Mouse (Mus musculus): Measurements from ENCODE around the gene Rbm25.

- TF ChIP-seq FOSL1 (IDR thresholded peaks at IDR 0.05; ENCODE audit: insufficient read depth, low read length, poor library complexity, severe bottlenecking), result no peak
- no peak for TF ChIP-seq CTCF (IDR thresholded peaks at IDR 0.05; ENCODE audit: control insufficient read depth, insufficient read depth, insufficient read length)
- no peak for TF ChIP-seq MYOD1 (IDR thresholded peaks at IDR 0.05; ENCODE audit: control insufficient read depth, insufficient read length, low read depth)
- no peak for TF ChIP-seq CEBPB (IDR thresholded peaks at IDR 0.05; ENCODE audit: low read depth)
- TF ChIP-seq USF1 (IDR thresholded peaks at IDR 0.05; ENCODE audit: low read depth), result no peak
Measured at GRCm38 (mm10) chr12:83719431-83719830, 88.4 kb downstream of the Rbm25 start.
